Mouse (Mus musculus): ENCODE results near the gene Marc2.

The Marc2 gene

GRCm38 (mm10) chr1:184808418-184809012 lies 37.7 kb downstream of the Marc2 start:
- no peak for DNase-seq (ENCODE audit: low spot score in 2 of 2)

- DNase-seq (ENCODE audit: low spot score in 2 of 2) = no peak
Measured at GRCm38 (mm10) chr1:184807627-184808417, 38.4 kb downstream of the Marc2 start.

- no peak for DNase-seq (ENCODE audit: low spot score in 2 of 2)
Measured at GRCm38 (mm10) chr1:184807123-184807522, 39.1 kb downstream of the Marc2 start.

GRCm38 (mm10) chr1:184805749-184806148 lies 40.5 kb downstream of the Marc2 start:
- DNase-seq (ENCODE audit: low spot score in 2 of 2) = no peak

- no peak for DNase-seq (ENCODE audit: low spot score in 2 of 2)
Measured at GRCm38 (mm10) chr1:184793163-184793876, 52.9 kb downstream of the Marc2 start.

GRCm38 (mm10) chr1:184791109-184791508 lies 55.1 kb downstream of the Marc2 start:
- no peak for DNase-seq (ENCODE audit: low spot score in 2 of 2)

- DNase-seq (ENCODE audit: low spot score in 2 of 2) = no peak
Measured at GRCm38 (mm10) chr1:184786376-184787151, 59.7 kb downstream of the Marc2 start.

- no peak for DNase-seq (ENCODE audit: low spot score in 2 of 2)
Measured at GRCm38 (mm10) chr1:184783641-184784040, 62.6 kb downstream of the Marc2 start.

- no peak for DNase-seq (ENCODE audit: low spot score in 2 of 2)
Measured at GRCm38 (mm10) chr1:184782161-184782513, 64.1 kb downstream of the Marc2 start.

GRCm38 (mm10) chr1:184781286-184782160 lies 64.7 kb downstream of the Marc2 start:
- no peak for DNase-seq (ENCODE audit: low spot score in 2 of 2)

GRCm38 (mm10) chr1:184778157-184778556 lies 68.1 kb downstream of the Marc2 start:
- DNase-seq (ENCODE audit: low spot score in 2 of 2) = no peak

- DNase-seq (ENCODE audit: low spot score in 2 of 2) = no peak
Measured at GRCm38 (mm10) chr1:184777061-184777795, 69.0 kb downstream of the Marc2 start.

GRCm38 (mm10) chr1:184775289-184775688 lies 71.0 kb downstream of the Marc2 start:
- DNase-seq (ENCODE audit: low spot score in 2 of 2) = no peak

- no peak for DNase-seq (ENCODE audit: low spot score in 2 of 2)
Measured at GRCm38 (mm10) chr1:184771891-184772249, 74.4 kb downstream of the Marc2 start.

GRCm38 (mm10) chr1:184771202-184771890 lies 74.9 kb downstream of the Marc2 start:
- peak in 1 of 2 experiments; percentile 60 for DNase-seq (ENCODE audit: low spot score in 2 of 2)

GRCm38 (mm10) chr1:184763866-184764265 lies 82.4 kb downstream of the Marc2 start:
- DNase-seq (ENCODE audit: low spot score in 2 of 2) = no peak
